Mouse (Mus musculus): Measurements from ENCODE around the gene Adap1. TPM values are rescaled to one million over a fixed set of nuclear protein-coding genes. Genes with fewer than 3 reads are reported as not detected.

Gene Adap1
- polyA plus RNA-seq, 1 experiment from 2014 or later, result 3.3 TPM

- Histone ChIP-seq H3K4me2 (no peak overlapping the region), H3K4me3 (replicated peaks) (no peak overlapping the region), H3K9ac (no peak overlapping the region), H3K4me1 (replicated peaks) (peaks cover 12% of the 10 kb centered on the region), H3K36me3 (no peaks in the 10 kb centered on the region), H3K27ac (no peak overlapping the region), H3K27me3 (no peaks in the 10 kb centered on the region), H3K9me3 (replicated peaks) (no peaks in the 10 kb centered on the region)
- WGBS (ENCODE audit: insufficient replicate concordance), result 73% methylated on average over 5 of the region's 5 CpGs
- no peak for DNase-seq
- ATAC-seq (ENCODE audit: low read depth), result no peak
Measured at GRCm38 (mm10) chr5:139297745-139298144, 27.7 kb downstream of the Adap1 start.

DNA sequence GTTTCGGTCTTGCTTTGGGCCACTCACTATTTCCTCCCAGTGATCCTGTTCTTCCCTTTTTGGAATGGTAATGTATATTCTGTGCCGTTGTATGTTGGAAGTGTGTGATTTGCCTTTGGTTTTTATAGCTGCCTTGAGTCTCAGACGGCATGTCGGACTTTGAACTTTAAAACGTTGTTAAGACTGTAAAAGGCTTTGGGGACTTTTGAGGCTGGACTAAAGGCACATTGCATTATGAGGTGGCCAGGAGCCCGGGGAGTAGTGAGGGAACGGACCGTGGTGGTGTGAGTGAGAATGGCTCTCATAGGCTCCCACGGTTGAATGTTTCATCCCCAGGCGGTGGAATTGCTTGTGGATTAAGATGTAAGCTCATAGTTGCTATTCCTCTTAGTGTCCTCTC lies 28.3 kb downstream of the Adap1 start:
- Histone ChIP-seq H3K9ac (no peak overlapping the region), H3K9me3 (replicated peaks) (no peaks in the 10 kb centered on the region), H3K36me3 (no peaks in the 10 kb centered on the region), H3K4me1 (replicated peaks) (peaks cover 12% of the 10 kb centered on the region), H3K4me2 (no peak overlapping the region), H3K4me3 (replicated peaks) (no peak overlapping the region), H3K27me3 (no peaks in the 10 kb centered on the region), H3K27ac (no peak overlapping the region)
- DNase-seq (no peak), ATAC-seq (ENCODE audit: low read depth) (no peak)
- 83% methylated on average over 10 of the region's 10 CpGs for WGBS (ENCODE audit: insufficient replicate concordance)

- no peak overlapping the region for H3K4me2 ChIP-seq
- H3K4me1 ChIP-seq (replicated peaks), result peaks cover 5% of the 10 kb centered on the region
- no peaks in the 10 kb centered on the region for H3K27me3 ChIP-seq
- H3K4me3 ChIP-seq (replicated peaks), result no peak overlapping the region
- H3K9me3 ChIP-seq (replicated peaks), result no peaks in the 10 kb centered on the region
- ATAC-seq (ENCODE audit: low read depth) (no peak), DNase-seq (no peak)
- H3K9ac ChIP-seq, result no peak overlapping the region
- H3K27ac ChIP-seq, result no peak overlapping the region
- no peaks in the 10 kb centered on the region for H3K36me3 ChIP-seq
- 60% methylated on average over 2 of the region's 2 CpGs for whole genome bisulfite sequencing (ENCODE audit: insufficient replicate concordance)
Measured at GRCm38 (mm10) chr5:139294089-139294488, 31.3 kb downstream of the Adap1 start.

DNA sequence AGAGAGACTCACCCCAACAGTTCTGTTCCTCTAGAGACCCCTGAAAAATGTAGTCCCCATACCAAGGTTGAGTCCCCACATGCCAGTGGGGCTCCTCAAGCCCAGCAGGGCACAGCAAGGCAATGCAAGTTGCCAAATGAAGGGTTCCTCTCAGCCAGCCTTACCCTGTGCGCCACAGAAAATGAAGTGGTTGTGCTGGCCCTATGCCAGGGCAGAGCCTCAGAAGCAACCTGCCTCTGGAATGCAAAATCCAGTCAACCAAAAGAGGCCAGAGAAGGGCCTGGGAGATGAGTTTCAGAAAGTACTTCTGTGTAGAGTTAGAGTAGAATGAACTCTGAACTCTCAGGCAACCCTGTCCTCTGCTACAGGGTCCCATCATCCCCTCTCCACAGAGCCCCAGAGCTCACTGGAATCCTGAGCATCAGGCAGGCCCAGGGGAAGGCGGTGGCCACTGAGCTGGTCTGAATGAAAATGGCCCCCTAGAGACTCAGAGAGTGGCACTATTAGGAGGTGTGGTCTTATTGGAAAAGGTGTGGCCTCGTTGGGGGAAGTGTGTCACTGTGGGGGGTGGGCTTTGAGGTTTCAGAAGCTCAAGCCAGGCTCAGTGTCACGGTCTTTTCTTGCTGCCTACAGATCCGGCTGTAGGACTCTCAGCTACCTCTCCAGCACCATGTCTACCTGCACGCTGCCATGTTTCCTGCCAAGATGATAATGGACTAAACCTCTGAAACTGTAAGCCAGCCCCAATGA lies 33.4 kb downstream of the Adap1 start:
- WGBS (ENCODE audit: insufficient replicate concordance), result 59% methylated on average over 6 of the region's 6 CpGs
- H3K4me1 ChIP-seq (replicated peaks), result peaks cover 19% of the 10 kb centered on the region
- DNase-seq (no peak), ATAC-seq (ENCODE audit: low read depth) (no peak)
- no peak overlapping the region for H3K27ac ChIP-seq
- H3K9me3 ChIP-seq (replicated peaks), result no peaks in the 10 kb centered on the region
- H3K4me2 ChIP-seq, result no peak overlapping the region
- no peak overlapping the region for H3K9ac ChIP-seq
- no peak overlapping the region for H3K4me3 ChIP-seq (replicated peaks)
- H3K36me3 ChIP-seq, result no peaks in the 10 kb centered on the region
- H3K27me3 ChIP-seq, result no peaks in the 10 kb centered on the region

DNA sequence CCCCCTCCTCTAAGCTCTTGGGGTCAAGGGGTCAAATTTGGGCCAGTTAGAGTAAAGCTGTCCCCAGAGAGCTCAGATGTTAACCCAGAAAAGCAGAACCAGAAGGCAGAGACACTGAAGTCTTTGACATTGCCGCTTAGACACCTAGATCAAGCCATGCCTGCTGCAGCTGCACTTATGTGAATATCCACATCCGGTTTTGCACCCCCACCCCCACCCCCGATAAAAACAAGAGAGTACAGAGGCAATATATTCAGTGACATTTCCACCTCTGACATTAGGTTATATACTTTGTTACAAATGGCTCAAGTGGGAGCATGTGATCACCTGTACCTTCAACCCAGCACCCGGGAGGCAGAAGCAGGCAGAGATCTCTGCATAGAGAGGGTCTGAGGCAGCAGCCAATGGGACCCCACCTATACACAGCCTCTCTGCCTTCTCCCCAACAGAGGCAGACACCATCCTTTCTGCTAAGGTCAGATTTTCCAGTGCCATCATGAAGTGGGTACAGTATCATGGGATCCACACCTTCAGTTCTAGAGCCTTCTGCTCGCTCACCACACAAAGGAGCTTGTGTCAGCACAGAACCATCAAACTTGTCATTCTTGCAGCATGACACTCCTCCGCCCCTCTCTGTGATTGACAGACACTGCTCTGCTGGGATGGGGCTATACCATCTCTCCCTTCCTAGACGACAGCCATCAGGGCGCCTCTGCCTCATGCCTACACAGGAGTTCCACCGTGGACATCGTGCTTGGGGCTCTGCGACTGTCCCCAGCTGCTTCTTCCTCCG lies 34.8 kb downstream of the Adap1 start:
- H3K4me3 ChIP-seq (replicated peaks), result no peak overlapping the region
- no peaks in the 10 kb centered on the region for H3K9me3 ChIP-seq (replicated peaks)
- WGBS (ENCODE audit: insufficient replicate concordance), result 73% methylated on average over 12 of the region's 12 CpGs
- DNase-seq, result no peak
- H3K4me2 ChIP-seq, result no peak overlapping the region
- peaks cover 32% of the 10 kb centered on the region for H3K4me1 ChIP-seq (replicated peaks)
- H3K27ac ChIP-seq, result no peak overlapping the region
- ATAC-seq (ENCODE audit: low read depth), result no peak
- H3K27me3 ChIP-seq, result no peaks in the 10 kb centered on the region
- no peaks in the 10 kb centered on the region for H3K36me3 ChIP-seq
- H3K9ac ChIP-seq, result no peak overlapping the region

DNA sequence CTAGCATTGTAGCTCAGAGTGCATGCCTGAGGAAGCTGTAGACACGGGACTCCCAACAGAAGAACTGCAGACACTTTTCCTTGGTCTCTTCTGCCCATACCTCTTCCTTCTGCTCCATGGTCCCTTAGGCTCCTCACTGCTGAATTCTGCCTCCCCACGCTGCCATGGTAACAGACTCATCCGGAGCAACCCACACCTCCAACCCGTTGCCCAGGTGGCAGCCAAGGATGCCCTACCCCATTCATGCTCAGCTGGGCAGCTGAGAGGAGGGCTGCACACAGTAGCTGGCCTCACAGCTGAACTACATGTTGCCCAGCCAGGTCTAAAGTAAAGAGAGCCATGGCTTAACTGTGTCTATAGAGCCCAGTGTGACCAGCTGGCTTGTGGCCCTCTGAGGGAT lies 36.8 kb downstream of the Adap1 start:
- no peak overlapping the region for H3K4me3 ChIP-seq (replicated peaks)
- ATAC-seq (ENCODE audit: low read depth) (no peak), DNase-seq (no peak)
- WGBS (ENCODE audit: insufficient replicate concordance), result 69% methylated on average over 4 of the region's 4 CpGs
- H3K27ac ChIP-seq, result peak overlapping the region; percentile 67
- no peak overlapping the region for H3K4me2 ChIP-seq
- 0 out of 2 replicates have a peak, but pooled peaks cover 4% of the 10 kb centered on the region for H3K9me3 ChIP-seq (replicated peaks)
- no peaks in the 10 kb centered on the region for H3K27me3 ChIP-seq
- no peak overlapping the region for H3K9ac ChIP-seq
- peaks cover 42% of the 10 kb centered on the region for H3K4me1 ChIP-seq (replicated peaks)
- no peaks in the 10 kb centered on the region for H3K36me3 ChIP-seq

GRCm38 (mm10) chr5:139287787-139288186 lies 37.6 kb downstream of the Adap1 start:
- no peak overlapping the region for H3K4me3 ChIP-seq (replicated peaks)
- H3K36me3 ChIP-seq, result no peaks in the 10 kb centered on the region
- no peak overlapping the region for H3K9ac ChIP-seq
- H3K27me3 ChIP-seq, result no peaks in the 10 kb centered on the region
- peaks cover 42% of the 10 kb centered on the region for H3K4me1 ChIP-seq (replicated peaks)
- ATAC-seq (ENCODE audit: low read depth) (no peak), DNase-seq (no peak)
- 0 out of 2 replicates have a peak, but pooled peaks cover 5% of the 10 kb centered on the region for H3K9me3 ChIP-seq (replicated peaks)
- peak overlapping the region; percentile 20; the same call in 1 of the 2 replicates for H3K4me2 ChIP-seq
- 57% methylated on average over 4 of the region's 4 CpGs for WGBS (ENCODE audit: insufficient replicate concordance)
- peak overlapping the region; percentile 67 for H3K27ac ChIP-seq

GRCm38 (mm10) chr5:139287099-139287498 lies 38.3 kb downstream of the Adap1 start:
- DNase-seq, result peak; percentile 51
- H3K4me2 ChIP-seq, result peak overlapping the region; percentile 20; the same call in 1 of the 2 replicates
- H3K27me3 ChIP-seq, result no peaks in the 10 kb centered on the region
- no peak overlapping the region for H3K9ac ChIP-seq
- no peak overlapping the region for H3K4me3 ChIP-seq (replicated peaks)
- peak overlapping the region; percentile 67 for H3K27ac ChIP-seq
- ATAC-seq (ENCODE audit: low read depth), result peak; percentile 75
- 14% methylated on average over 5 of the region's 5 CpGs for WGBS (ENCODE audit: insufficient replicate concordance)
- peaks cover 42% of the 10 kb centered on the region for H3K4me1 ChIP-seq (replicated peaks)
- H3K36me3 ChIP-seq, result no peaks in the 10 kb centered on the region
- H3K9me3 ChIP-seq (replicated peaks), result 0 out of 2 replicates have a peak, but pooled peaks cover 5% of the 10 kb centered on the region

DNA sequence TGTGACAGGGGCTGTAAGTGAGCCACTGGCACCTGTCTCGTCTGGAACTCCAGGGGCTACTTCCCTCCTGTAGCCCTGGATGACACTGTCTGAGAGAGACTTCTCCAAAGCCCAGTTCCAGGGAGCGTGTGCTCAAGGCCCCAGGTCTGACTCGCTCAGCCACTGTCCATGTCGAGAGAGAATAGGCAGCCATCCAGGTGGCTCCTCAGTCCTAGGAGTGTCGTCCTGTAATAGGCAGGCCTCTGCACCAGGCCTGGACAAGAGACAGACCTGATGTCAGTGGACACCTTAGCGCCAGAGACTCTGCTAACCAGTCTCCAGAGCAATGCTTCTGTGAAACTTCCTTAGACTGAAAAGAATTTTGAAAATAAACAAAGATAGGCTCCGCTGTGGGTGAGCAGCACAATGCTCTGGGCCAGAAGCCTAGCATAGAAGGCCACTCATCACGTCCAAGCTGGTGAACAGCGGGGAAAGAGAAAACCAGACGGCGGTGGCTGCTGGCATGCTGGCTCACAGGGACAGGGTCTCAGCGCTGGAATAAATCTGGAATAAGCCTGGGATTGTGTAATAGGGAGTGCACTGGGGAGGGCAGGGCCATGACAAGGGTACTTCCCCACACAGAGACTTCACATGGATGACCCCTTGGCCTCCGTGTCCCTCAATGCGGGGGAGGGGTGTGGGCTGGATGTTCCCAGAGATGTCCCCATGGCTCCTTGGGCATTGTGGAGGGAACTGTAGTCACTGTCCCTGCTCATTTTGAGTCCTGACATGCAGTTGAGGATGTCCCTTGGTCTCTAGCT lies 39.1 kb downstream of the Adap1 start:
- H3K27me3 ChIP-seq, result no peaks in the 10 kb centered on the region
- peak overlapping the region; percentile 67 for H3K27ac ChIP-seq
- H3K4me2 ChIP-seq, result 0 out of 2 replicates have a peak overlapping the region, but pooled peaks have one; percentile 20
- H3K36me3 ChIP-seq, result no peaks in the 10 kb centered on the region
- DNase-seq, result no peak
- WGBS (ENCODE audit: insufficient replicate concordance), result 56% methylated on average over 14 of the region's 14 CpGs
- ATAC-seq (ENCODE audit: low read depth), result peak; percentile 10; the same call in 1 of the 2 replicates
- no peak overlapping the region for H3K4me3 ChIP-seq (replicated peaks)
- H3K9me3 ChIP-seq (replicated peaks), result 0 out of 2 replicates have a peak, but pooled peaks cover 5% of the 10 kb centered on the region
- H3K4me1 ChIP-seq (replicated peaks), result peaks cover 42% of the 10 kb centered on the region
- 0 out of 2 replicates have a peak overlapping the region, but pooled peaks have one; percentile 34 for H3K9ac ChIP-seq

- DNase-seq (no peak), ATAC-seq (ENCODE audit: low read depth) (0 out of 2 replicates have a peak, but pooled peaks have one; percentile 6)
- no peaks in the 10 kb centered on the region; the same call in 1 of the 2 replicates for H3K36me3 ChIP-seq
- WGBS (ENCODE audit: insufficient replicate concordance), result 31% methylated on average over 8 of the region's 8 CpGs
- 0 out of 2 replicates have a peak, but pooled peaks cover 5% of the 10 kb centered on the region for H3K9me3 ChIP-seq (replicated peaks)
- H3K9ac ChIP-seq, result 0 out of 2 replicates have a peak overlapping the region, but pooled peaks have one; percentile 34
- no peaks in the 10 kb centered on the region for H3K27me3 ChIP-seq
- no peak overlapping the region for H3K4me2 ChIP-seq
- peaks cover 42% of the 10 kb centered on the region for H3K4me1 ChIP-seq (replicated peaks)
- H3K4me3 ChIP-seq (replicated peaks), result no peak overlapping the region
- peak overlapping the region; percentile 67; the same call in 1 of the 2 replicates for H3K27ac ChIP-seq
Measured at GRCm38 (mm10) chr5:139285383-139286067, 39.9 kb downstream of the Adap1 start.
